In the genomic region with DNA sequence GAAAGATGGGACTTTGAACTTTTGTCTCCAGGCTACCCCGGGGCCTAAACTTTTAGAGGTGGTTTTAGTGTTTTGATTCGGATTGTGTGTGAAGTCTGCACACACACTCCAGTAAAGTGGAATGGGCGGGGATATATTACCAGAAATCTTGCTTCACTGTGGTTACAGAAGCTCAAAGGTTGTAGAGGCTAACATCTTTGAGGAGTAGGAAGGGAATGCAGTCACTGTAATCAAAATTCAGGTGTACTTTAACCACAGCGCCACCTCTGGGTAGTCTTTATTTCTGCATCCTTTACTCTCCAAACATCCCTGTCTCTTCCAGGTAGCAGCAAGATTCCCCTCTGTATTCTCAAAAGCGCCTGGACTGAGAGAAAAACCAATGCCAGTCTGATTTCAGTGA, we compare ENCODE assay signal across 8 mouse cellular contexts. TPM values are rescaled to one million over a fixed set of nuclear protein-coding genes. Genes with fewer than 3 reads are reported as not detected.
A peak's percentile ranks its signal among the peaks of the same experiment; 100 is the strongest.
DNase-seq lines count a peak whose midpoint lies in the region; ATAC-seq and TF ChIP-seq lines count a peak whose summit lies in the region.

No protein-coding gene starts in this region.

- no peaks in the 10 kb centered on the region for H3K36me3 ChIP-seq in hindbrain, embryonic 14.5 days (replicated peaks; ENCODE audit: control insufficient read depth, insufficient read depth)
- no peaks in the 10 kb centered on the region for H3K36me3 ChIP-seq in hindbrain, embryonic 16.5 days (ENCODE audit: control insufficient read depth, insufficient read depth, low read length)
- H3K36me3 ChIP-seq in G1E (replicated peaks) = no peaks in the 10 kb centered on the region
- no peaks in the 10 kb centered on the region for H3K36me3 ChIP-seq in kidney, postnatal 0 days (ENCODE audit: insufficient read depth, low read length)
- H3K36me3 ChIP-seq in forebrain, embryonic 16.5 days (ENCODE audit: control insufficient read depth, insufficient read depth) = no peaks in the 10 kb centered on the region

- no peak overlapping the region for H3K4me2 ChIP-seq in hindbrain, embryonic 14.5 days (replicated peaks)
- no peak overlapping the region for H3K4me2 ChIP-seq in hindbrain, embryonic 16.5 days (ENCODE audit: low read length)
- H3K4me2 ChIP-seq in kidney, postnatal 0 days (ENCODE audit: low read length) = no peak overlapping the region
- H3K4me2 ChIP-seq in forebrain, embryonic 16.5 days (ENCODE audit: low read length) = no peak overlapping the region

- no peak overlapping the region for H3K27ac ChIP-seq in hindbrain, embryonic 14.5 days
- no peak overlapping the region for H3K27ac ChIP-seq in hindbrain, embryonic 16.5 days (ENCODE audit: low read depth, low read length)
- H3K27ac ChIP-seq in kidney, postnatal 0 days = no peak overlapping the region
- no peak overlapping the region for H3K27ac ChIP-seq in forebrain, embryonic 16.5 days (ENCODE audit: low read length)

- peak; percentile 80 for DNase-seq in hindbrain, embryonic 14.5 days (ENCODE audit: low spot score)
- peak; percentile 84 for DNase-seq in 3T3-L1 (ENCODE audit: low read depth, low spot score)
- peak; percentile 27 for DNase-seq in G1E (ENCODE audit: low spot score)
- DNase-seq in cerebellum, adult 9-11 months = peak; percentile 61
- DNase-seq in kidney, postnatal 0 days (ENCODE audit: low spot score) = peak; percentile 87

- H3K9ac ChIP-seq in hindbrain, embryonic 14.5 days = no peak overlapping the region
- no peak overlapping the region for H3K9ac ChIP-seq in hindbrain, embryonic 16.5 days (ENCODE audit: low read depth, low read length)
- H3K9ac ChIP-seq in kidney, postnatal 0 days (ENCODE audit: low read depth, low read length) = no peak overlapping the region
- H3K9ac ChIP-seq in forebrain, embryonic 16.5 days (replicated peaks; ENCODE audit: low read depth, low read length) = no peak overlapping the region

- peak; percentile 52 for TF ChIP-seq CTCF in G1E (IDR thresholded peaks at IDR 0.05; ENCODE audit: low read depth, low read length)
- peak; percentile 84 for TF ChIP-seq CTCF in kidney, postnatal 0 days (IDR thresholded peaks at IDR 0.05; ENCODE audit: low read depth)

- peaks cover 6% of the 10 kb centered on the region for H3K4me1 ChIP-seq in hindbrain, embryonic 14.5 days (replicated peaks; ENCODE audit: control insufficient read depth, insufficient read depth, low read length)
- peaks cover 4% of the 10 kb centered on the region; the same call in 1 of the 2 replicates for H3K4me1 ChIP-seq in hindbrain, embryonic 16.5 days (ENCODE audit: control insufficient read depth, insufficient read depth, low read depth, low read length)
- peaks cover 10% of the 10 kb centered on the region for H3K4me1 ChIP-seq in G1E (ENCODE audit: insufficient read depth, low read depth, low read length)
- no peaks in the 10 kb centered on the region for H3K4me1 ChIP-seq in kidney, postnatal 0 days (replicated peaks; ENCODE audit: insufficient read depth, low read length)
- peaks cover 8% of the 10 kb centered on the region for H3K4me1 ChIP-seq in forebrain, embryonic 16.5 days (replicated peaks; ENCODE audit: control insufficient read depth, insufficient read depth, low read length)

- H3K4me3 ChIP-seq in hindbrain, embryonic 14.5 days (replicated peaks; ENCODE audit: low read length) = no peak overlapping the region
- H3K4me3 ChIP-seq in hindbrain, embryonic 16.5 days (ENCODE audit: low read length) = no peak overlapping the region
- no peak overlapping the region for H3K4me3 ChIP-seq in G1E (ENCODE audit: low read depth, low read length)
- H3K4me3 ChIP-seq in kidney, postnatal 0 days (replicated peaks; ENCODE audit: low read depth, low read length) = no peak overlapping the region
- H3K4me3 ChIP-seq in forebrain, embryonic 16.5 days (replicated peaks; ENCODE audit: low read length) = no peak overlapping the region

- no peaks in the 10 kb centered on the region for H3K9me3 ChIP-seq in hindbrain, embryonic 14.5 days (ENCODE audit: control insufficient read depth, low read length)
- no peaks in the 10 kb centered on the region for H3K9me3 ChIP-seq in hindbrain, embryonic 16.5 days (ENCODE audit: control insufficient read depth, low read length)
- no peaks in the 10 kb centered on the region for H3K9me3 ChIP-seq in G1E (replicated peaks)
- H3K9me3 ChIP-seq in kidney, postnatal 0 days (replicated peaks; ENCODE audit: low read length) = no peaks in the 10 kb centered on the region
- H3K9me3 ChIP-seq in forebrain, embryonic 16.5 days (ENCODE audit: control insufficient read depth, low read length) = no peaks in the 10 kb centered on the region

- WGBS in hindbrain, embryonic 14.5 days = 50% methylated on average over 5 of the region's 5 CpGs
- WGBS in hindbrain, embryonic 16.5 days = 45% methylated on average over 5 of the region's 5 CpGs
- 48% methylated on average over 5 of the region's 5 CpGs for WGBS in kidney, postnatal 0 days
- WGBS in forebrain, embryonic 16.5 days = 45% methylated on average over 5 of the region's 5 CpGs

- ATAC-seq in hindbrain, embryonic 14.5 days (ENCODE audit: low FRiP score) = no peak
- ATAC-seq in hindbrain, embryonic 16.5 days = no peak
- ATAC-seq in G1E (ENCODE audit: extremely low read depth, insufficient number of reproducible peaks, low FRiP score, poor library complexity, severe bottlenecking) = no peak
- ATAC-seq in kidney, postnatal 0 days (replicated peaks; ENCODE audit: low FRiP score, low read depth) = no peak
- peak; percentile 58 for ATAC-seq in neutrophil, adult 5-6 weeks (ENCODE audit: extremely low read depth, insufficient number of reproducible peaks, low FRiP score, poor library complexity, severe bottlenecking)
- ATAC-seq in forebrain, embryonic 16.5 days = no peak

- H3K27me3 ChIP-seq in hindbrain, embryonic 14.5 days (ENCODE audit: control insufficient read depth, insufficient read depth, low read length) = no peaks in the 10 kb centered on the region
- H3K27me3 ChIP-seq in hindbrain, embryonic 16.5 days (replicated peaks; ENCODE audit: control insufficient read depth, insufficient read depth, low read length) = no peaks in the 10 kb centered on the region
- H3K27me3 ChIP-seq in G1E (ENCODE audit: insufficient read depth, low read length) = no peaks in the 10 kb centered on the region; the same call in 1 of the 2 replicates
- no peaks in the 10 kb centered on the region for H3K27me3 ChIP-seq in kidney, postnatal 0 days (ENCODE audit: insufficient read depth, low read length)
- H3K27me3 ChIP-seq in forebrain, embryonic 16.5 days (replicated peaks; ENCODE audit: control insufficient read depth, insufficient read depth, low read length) = peaks cover 6% of the 10 kb centered on the region; the same call in 1 of the 2 replicates

RNA-seq across cellular contexts. Expression of a gene that starts 2.5 kb away (rescaled TPM):
- polyA plus RNA-seq in hindbrain, embryonic 14.5 days (2014; fragmentation: Nextera tagmentation; extraction: Ambion mirVana) = 108 and 114 TPM in 2 replicates
- polyA plus RNA-seq in hindbrain, embryonic 16.5 days (2015; fragmentation: Nextera tagmentation; extraction: Ambion mirVana) = 132 and 159 TPM in 2 replicates
- total RNA-seq in G1E (2014; fragmentation: Nextera tagmentation) = 161 and 201 TPM in 2 replicates
- 37.3 and 45.0 TPM in 2 replicates for total RNA-seq in G1E (2017)
- polyA plus RNA-seq in G1E (2012) = 48.1 and 54.2 TPM in 2 replicates
- polyA plus RNA-seq in kidney, postnatal 0 days (2015; fragmentation: Nextera tagmentation; extraction: Ambion mirVana) = 53.2 and 55.3 TPM in 2 replicates
- total RNA-seq in neutrophil, adult 5-6 weeks (2017) = 51.7 and 58.0 TPM in 2 replicates
- polyA plus RNA-seq in forebrain, embryonic 16.5 days (2015; fragmentation: Nextera tagmentation; extraction: Ambion mirVana) = 163 and 186 TPM in 2 replicates

Comparison
In these comparisons a context has a peak if more than half of its experiments do, and no peak if none do; other contexts are left out.
1. DNase-seq: peak in every context shown above with its lines; median percentile 87 in kidney, postnatal 0 days; 84 in 3T3-L1; 80 in hindbrain, embryonic 14.5 days; 61 in cerebellum, adult 9-11 months; 27 in G1E.